Mouse (Mus musculus): ENCODE data around the gene Ttc38.
A peak's percentile ranks its signal among the peaks of the same experiment; 100 is the strongest.

The Ttc38 gene

DNA sequence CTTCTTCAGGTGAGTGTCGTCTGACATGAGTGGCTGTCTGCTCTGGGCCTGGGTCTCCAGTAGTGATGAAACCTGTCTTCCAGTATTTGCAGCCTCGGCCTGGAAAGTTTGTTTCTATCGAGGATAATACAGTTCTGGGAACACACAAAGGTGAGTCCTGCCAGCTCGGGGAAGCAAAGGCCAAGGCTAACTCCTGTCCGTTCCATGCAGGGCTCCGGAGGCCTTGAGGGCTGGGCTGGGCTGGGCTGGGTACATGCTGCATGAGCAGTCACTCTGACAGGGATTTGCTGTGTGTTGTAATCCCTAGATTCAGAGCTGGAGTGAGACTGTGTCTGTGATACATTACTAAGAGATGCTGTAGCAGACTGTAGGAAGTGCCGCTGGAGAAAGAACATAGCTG lies 61.8 kb downstream of the Ttc38 start:
- no peak for DNase-seq (ENCODE audit: low spot score in 2 of 2)

GRCm38 (mm10) chr15:85896284-85896683 lies 64.2 kb downstream of the Ttc38 start:
- DNase-seq (ENCODE audit: low spot score in 2 of 2), result peak; percentile 83 to 86

DNA sequence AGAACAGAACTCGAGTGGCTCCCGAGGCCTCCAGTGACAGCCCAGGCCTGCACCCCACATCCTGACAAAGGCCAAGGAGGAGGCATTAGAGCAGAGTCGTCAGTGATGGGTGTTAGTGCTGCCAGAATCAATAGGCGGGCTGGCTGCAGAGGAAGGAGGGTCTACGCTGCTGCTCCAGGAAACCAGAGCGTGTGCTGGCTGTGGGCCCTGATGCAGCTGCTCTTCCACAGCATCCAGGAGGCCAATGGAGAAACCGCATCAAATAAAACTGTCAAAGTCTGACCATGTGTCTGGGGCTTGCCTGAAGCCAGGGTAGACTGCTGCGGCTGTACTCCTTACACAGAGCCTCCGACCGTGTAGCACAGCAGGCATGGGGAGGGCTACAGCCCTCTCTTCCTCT lies 65.0 kb downstream of the Ttc38 start:
- no peak for DNase-seq (ENCODE audit: low spot score in 2 of 2)

DNA sequence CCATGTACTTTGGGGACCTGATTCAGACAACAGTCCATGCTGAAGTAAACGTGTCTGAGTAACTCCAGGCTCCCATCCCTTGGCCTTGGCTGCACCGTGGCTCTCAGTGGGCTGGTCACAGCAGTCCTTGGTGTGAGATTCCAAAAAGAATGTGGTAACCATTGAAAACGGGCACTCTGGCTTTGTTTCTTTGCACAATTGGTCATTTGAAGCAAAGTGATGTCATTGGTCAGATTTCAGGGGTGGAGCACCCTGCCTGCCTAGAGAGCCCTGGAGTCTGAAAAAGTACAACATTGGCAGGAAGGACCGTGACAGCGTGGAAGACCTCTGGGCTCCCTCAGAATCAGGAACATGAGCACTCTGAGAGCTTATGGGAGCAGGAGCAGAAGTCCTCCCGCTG lies 67.3 kb downstream of the Ttc38 start:
- no peak for DNase-seq (ENCODE audit: low spot score in 2 of 2)

- DNase-seq (ENCODE audit: low spot score in 2 of 2), result no peak
These were observed 68.2 kb downstream of the Ttc38 start for GRCm38 (mm10) chr15:85900318-85900717.

GRCm38 (mm10) chr15:85900801-85901200 lies 68.7 kb downstream of the Ttc38 start:
- no peak for DNase-seq (ENCODE audit: low spot score in 2 of 2)

GRCm38 (mm10) chr15:85902505-85902904 lies 70.4 kb downstream of the Ttc38 start:
- DNase-seq (ENCODE audit: low spot score in 2 of 2), result no peak

DNA sequence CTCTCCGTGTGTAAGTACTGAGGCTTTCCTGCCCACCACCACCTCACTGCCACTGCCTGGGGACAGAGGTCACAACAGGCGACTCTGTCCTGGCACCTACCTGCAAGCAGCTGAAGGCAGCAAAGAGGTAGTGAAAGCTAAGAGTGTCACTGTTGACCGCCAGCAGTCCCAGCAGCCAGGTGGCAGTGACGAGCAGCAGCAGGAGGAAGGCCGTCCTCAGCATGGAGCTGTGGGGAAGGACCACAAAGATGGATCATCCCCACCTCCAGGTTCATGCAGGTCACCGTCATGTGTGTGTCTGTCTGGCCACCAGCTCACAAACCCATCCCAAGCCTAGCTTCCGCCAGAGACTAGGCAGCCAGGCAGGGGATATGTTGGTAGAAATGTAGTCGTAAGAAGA lies 71.7 kb downstream of the Ttc38 start:
- DNase-seq (ENCODE audit: low spot score in 2 of 2), result no peak

All from frontal cortex, postnatal 36 days (tissue).